Mouse (Mus musculus): ENCODE measurements around the gene Cd59b. TPM values are rescaled to one million over a fixed set of nuclear protein-coding genes. Genes with fewer than 3 reads are reported as not detected.
A peak's percentile ranks its signal among the peaks of the same experiment; 100 is the strongest.
"Not testable (repeated sequence)": the region's sequence is repeated elsewhere in the genome, so short reads cannot be mapped to it uniquely, and the experiment has no call there.

The Cd59b gene
- total and polyA plus RNA-seq, 2 experiments = 17.7 to 20.7 TPM

DNA sequence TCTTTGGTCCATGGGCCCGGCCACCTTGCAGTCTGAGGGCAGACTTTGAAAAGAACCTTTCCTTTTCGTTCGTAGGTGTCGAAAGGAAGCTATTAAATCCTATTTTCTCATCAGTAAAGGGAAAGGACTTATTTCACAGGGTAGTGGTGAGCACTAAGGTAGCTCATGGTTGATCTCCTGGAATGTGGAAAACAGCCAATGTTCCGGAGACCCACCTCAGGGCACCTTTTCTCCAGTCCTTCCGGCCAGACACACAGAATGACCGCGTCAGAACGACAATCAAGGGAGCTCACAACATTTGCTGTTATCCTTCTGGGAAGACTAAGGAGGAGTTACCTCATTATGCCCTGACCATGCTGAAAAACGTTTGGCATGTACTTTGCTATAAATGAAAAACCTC, 26.6 kb downstream of the Cd59b start:
- Histone ChIP-seq H3K27ac (replicated peaks; ENCODE audit: insufficient read depth, low read depth, low read length) (peak overlapping the region; percentile 85), H3K9ac (ENCODE audit: low read depth, low read length) (peak overlapping the region; percentile 88), H3K4me3 (ENCODE audit: insufficient read depth, low read depth, low read length) (peak overlapping the region; percentile 80), H3K27me3 (ENCODE audit: control insufficient read depth, insufficient read depth, low read length) (no peaks in the 10 kb centered on the region), H3K36me3 (ENCODE audit: control insufficient read depth, insufficient read depth, low read length) (no peaks in the 10 kb centered on the region), H3K4me1 (ENCODE audit: control insufficient read depth, insufficient read depth, low read length) (peaks cover 4% of the 10 kb centered on the region), H3K79me2 (ENCODE audit: control insufficient read depth, insufficient read depth, low read length) (no peaks in the 10 kb centered on the region; the same call in 1 of the 2 replicates)
- TF ChIP-seq CTCF (IDR thresholded peaks at IDR 0.05; ENCODE audit: low read depth, low read length) (no peak), POLR2A (IDR thresholded peaks at IDR 0.05; ENCODE audit: extremely low read depth, insufficient read depth, low read length) (no peak)
- no peak for DNase-seq (ENCODE audit: extremely low read depth, low read depth, low spot score)
- 10% methylated on average over 10 of the region's 10 CpGs for WGBS

DNA sequence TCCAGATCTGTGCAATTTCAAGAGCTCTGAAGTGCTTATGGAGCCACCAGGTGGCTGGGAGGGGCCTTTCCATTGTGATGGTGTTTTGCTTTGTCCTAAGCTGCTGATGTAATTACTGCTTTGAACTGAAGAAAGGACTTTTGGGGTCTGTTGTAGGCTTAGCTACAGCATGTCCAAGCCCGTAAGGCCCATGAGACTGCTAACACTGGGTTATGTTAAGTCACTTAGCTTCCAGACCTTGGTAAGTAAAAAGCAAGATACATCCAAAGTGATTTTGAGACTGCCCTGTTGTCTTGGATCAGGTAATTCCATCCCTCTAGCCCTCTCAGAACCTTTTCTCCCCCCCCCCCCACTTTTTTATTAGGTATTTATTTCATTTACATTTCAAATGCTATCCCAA, 27.1 kb downstream of the Cd59b start:
- not testable (repeated sequence) for H3K4me1 ChIP-seq (ENCODE audit: control insufficient read depth, insufficient read depth, low read length); H3K79me2 ChIP-seq (ENCODE audit: control insufficient read depth, insufficient read depth, low read length); DNase-seq (ENCODE audit: extremely low read depth, low read depth, low spot score); H3K27me3 ChIP-seq (ENCODE audit: control insufficient read depth, insufficient read depth, low read length); H3K36me3 ChIP-seq (ENCODE audit: control insufficient read depth, insufficient read depth, low read length); H3K27ac ChIP-seq (replicated peaks; ENCODE audit: insufficient read depth, low read depth, low read length)
- WGBS = 75% methylated on average over 1 of the region's 1 CpGs
- peak overlapping the region; percentile 38; the same call in 1 of the 2 replicates for H3K9ac ChIP-seq (ENCODE audit: low read depth, low read length)
- H3K4me3 ChIP-seq (ENCODE audit: insufficient read depth, low read depth, low read length) = peak overlapping the region; percentile 80; the same call in 1 of the 2 replicates

DNA sequence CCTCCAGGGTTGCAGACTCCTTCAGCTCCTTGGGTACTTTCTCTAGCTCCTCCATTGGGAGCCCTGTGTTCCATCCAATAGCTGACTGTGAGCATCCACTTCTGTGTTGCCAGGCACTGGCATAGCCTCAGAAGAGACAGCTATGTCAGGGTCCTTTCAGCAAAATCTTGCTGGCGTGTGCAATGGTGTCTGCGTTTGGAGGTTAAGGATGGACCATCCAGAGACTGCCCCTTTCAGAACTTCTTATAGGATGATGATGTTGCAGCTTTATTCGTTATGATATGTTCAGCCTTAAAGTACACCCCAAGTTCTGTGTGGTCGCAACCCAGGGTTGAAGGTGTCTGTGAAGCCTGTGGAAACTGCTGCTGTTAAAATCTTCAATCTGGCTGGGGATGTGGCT, 27.7 kb downstream of the Cd59b start:
- not testable (repeated sequence) for H3K9ac ChIP-seq (ENCODE audit: low read depth, low read length); DNase-seq (ENCODE audit: extremely low read depth, low read depth, low spot score); H3K4me1 ChIP-seq (ENCODE audit: control insufficient read depth, insufficient read depth, low read length); H3K4me3 ChIP-seq (ENCODE audit: insufficient read depth, low read depth, low read length); H3K79me2 ChIP-seq (ENCODE audit: control insufficient read depth, insufficient read depth, low read length); H3K36me3 ChIP-seq (ENCODE audit: control insufficient read depth, insufficient read depth, low read length); H3K27me3 ChIP-seq (ENCODE audit: control insufficient read depth, insufficient read depth, low read length); H3K27ac ChIP-seq (replicated peaks; ENCODE audit: insufficient read depth, low read depth, low read length)
- 86% methylated on average over 4 of the region's 4 CpGs for WGBS

DNA sequence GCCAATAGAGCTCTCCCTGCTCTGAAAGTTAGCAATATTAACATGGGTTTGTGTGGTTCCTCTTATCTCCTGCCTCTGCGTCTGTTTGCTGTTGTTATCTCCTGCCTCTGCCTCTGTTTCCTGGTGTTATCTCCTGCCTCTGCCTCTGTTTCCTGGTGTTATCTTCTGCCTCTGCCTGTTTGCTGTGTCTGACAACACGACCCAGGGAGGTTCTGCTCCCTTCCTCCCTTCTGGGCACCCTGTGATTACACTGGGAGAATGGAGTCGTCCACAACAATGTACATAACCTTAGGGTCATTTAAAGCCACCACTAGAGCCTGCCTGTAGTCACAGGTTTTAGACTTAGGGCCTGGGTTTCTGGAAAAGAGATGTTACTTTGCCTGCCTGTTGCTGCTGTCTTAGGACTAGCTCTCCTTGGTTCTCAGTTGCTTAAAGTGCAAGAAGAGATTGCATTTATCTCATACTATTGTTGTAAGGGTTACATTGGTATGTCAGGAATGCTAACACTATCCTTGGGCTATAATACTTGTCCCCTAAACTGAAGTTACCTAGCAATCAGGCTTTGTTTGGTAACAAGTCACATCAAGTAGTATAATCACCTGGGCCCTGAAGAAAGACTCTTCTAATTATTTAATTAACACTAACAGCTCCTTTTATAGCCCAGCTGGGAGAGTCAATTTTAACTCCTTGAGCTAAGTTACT, 29.0 kb downstream of the Cd59b start:
- no peaks in the 10 kb centered on the region for H3K27me3 ChIP-seq (ENCODE audit: control insufficient read depth, insufficient read depth, low read length)
- 8% methylated on average over 3 of the region's 3 CpGs for WGBS
- no peaks in the 10 kb centered on the region for H3K36me3 ChIP-seq (ENCODE audit: control insufficient read depth, insufficient read depth, low read length)
- no peak overlapping the region for H3K4me3 ChIP-seq (ENCODE audit: insufficient read depth, low read depth, low read length)
- H3K4me1 ChIP-seq (ENCODE audit: control insufficient read depth, insufficient read depth, low read length) = peaks cover 11% of the 10 kb centered on the region
- H3K27ac ChIP-seq (replicated peaks; ENCODE audit: insufficient read depth, low read depth, low read length) = peak overlapping the region; percentile 46; the same call in 1 of the 2 replicates
- DNase-seq (ENCODE audit: extremely low read depth, low read depth, low spot score) = no peak
- TF ChIP-seq POLR2A (IDR thresholded peaks at IDR 0.05; ENCODE audit: extremely low read depth, insufficient read depth, low read length) (no peak), CTCF (IDR thresholded peaks at IDR 0.05; ENCODE audit: low read depth, low read length) (no peak)
- no peak overlapping the region for H3K9ac ChIP-seq (ENCODE audit: low read depth, low read length)
- peaks cover 12% of the 10 kb centered on the region; the same call in 1 of the 2 replicates for H3K79me2 ChIP-seq (ENCODE audit: control insufficient read depth, insufficient read depth, low read length)

DNA sequence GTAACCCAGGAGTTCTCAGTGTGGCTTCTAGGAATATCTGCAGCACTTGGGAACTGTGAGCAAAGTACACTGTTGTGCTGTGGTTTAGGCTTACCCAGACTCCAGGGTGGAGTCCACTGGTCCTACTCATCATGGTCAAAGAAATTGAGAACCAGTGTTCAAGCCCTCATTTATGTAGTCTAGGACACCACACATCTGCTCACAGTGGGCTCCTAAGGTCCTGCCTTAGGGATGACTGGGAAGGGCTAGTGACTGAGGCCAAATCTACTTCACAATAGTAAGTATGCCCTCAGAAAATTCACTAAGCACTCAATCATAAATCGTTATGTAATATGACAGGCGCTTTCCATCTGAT, 29.6 kb downstream of the Cd59b start:
- H3K27me3 ChIP-seq (ENCODE audit: control insufficient read depth, insufficient read depth, low read length) = no peaks in the 10 kb centered on the region
- WGBS = 91% methylated on average over 2 of the region's 2 CpGs
- H3K4me1 ChIP-seq (ENCODE audit: control insufficient read depth, insufficient read depth, low read length) = peaks cover 11% of the 10 kb centered on the region

DNA sequence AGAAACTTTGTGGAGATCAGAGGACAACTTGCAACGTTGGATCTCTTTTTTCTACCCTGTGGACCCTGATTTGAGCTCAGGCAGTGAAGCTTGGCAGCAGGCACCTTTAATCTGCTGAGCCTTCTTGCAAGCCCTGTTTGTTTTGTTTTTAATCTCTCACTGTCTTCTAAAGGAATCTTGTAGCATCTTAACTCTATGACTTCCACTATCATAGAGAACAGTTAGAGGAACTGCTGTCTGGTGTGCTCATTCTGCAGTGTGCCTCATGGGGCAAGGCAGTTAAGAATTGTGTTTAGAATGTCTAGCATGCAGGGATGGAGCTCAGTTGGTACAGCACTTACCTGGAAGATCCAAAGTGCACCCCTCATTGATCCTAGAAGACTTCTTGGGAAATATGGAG, 30.3 kb downstream of the Cd59b start:
- Histone ChIP-seq H3K27ac (replicated peaks; ENCODE audit: insufficient read depth, low read depth, low read length) (no peak overlapping the region), H3K27me3 (ENCODE audit: control insufficient read depth, insufficient read depth, low read length) (no peaks in the 10 kb centered on the region), H3K79me2 (ENCODE audit: control insufficient read depth, insufficient read depth, low read length) (peaks cover 17% of the 10 kb centered on the region; the same call in 1 of the 2 replicates), H3K9ac (ENCODE audit: low read depth, low read length) (no peak overlapping the region), H3K4me1 (ENCODE audit: control insufficient read depth, insufficient read depth, low read length) (peaks cover 11% of the 10 kb centered on the region), H3K4me3 (ENCODE audit: insufficient read depth, low read depth, low read length) (no peak overlapping the region), H3K36me3 (ENCODE audit: control insufficient read depth, insufficient read depth, low read length) (peaks cover 5% of the 10 kb centered on the region; the same call in 1 of the 2 replicates)
- no peak for DNase-seq (ENCODE audit: extremely low read depth, low read depth, low spot score)
- TF ChIP-seq CTCF (IDR thresholded peaks at IDR 0.05; ENCODE audit: low read depth, low read length) = no peak
- no peak for TF ChIP-seq POLR2A (IDR thresholded peaks at IDR 0.05; ENCODE audit: extremely low read depth, insufficient read depth, low read length)
- 59% methylated on average over 1 of the region's 1 CpGs for WGBS

More for the DNA sequence above, 29.6 kb downstream of the Cd59b start:
- no peak for DNase-seq (ENCODE audit: extremely low read depth, low read depth, low spot score)
- peaks cover 1% of the 10 kb centered on the region; the same call in 1 of the 2 replicates for H3K36me3 ChIP-seq (ENCODE audit: control insufficient read depth, insufficient read depth, low read length)
- no peak overlapping the region for H3K4me3 ChIP-seq (ENCODE audit: insufficient read depth, low read depth, low read length)
- peaks cover 12% of the 10 kb centered on the region; the same call in 1 of the 2 replicates for H3K79me2 ChIP-seq (ENCODE audit: control insufficient read depth, insufficient read depth, low read length)
- no peak overlapping the region for H3K9ac ChIP-seq (ENCODE audit: low read depth, low read length)
- peak overlapping the region; percentile 46; the same call in 1 of the 2 replicates for H3K27ac ChIP-seq (replicated peaks; ENCODE audit: insufficient read depth, low read depth, low read length)
- TF ChIP-seq CTCF (IDR thresholded peaks at IDR 0.05; ENCODE audit: low read depth, low read length) = no peak
- no peak for TF ChIP-seq POLR2A (IDR thresholded peaks at IDR 0.05; ENCODE audit: extremely low read depth, insufficient read depth, low read length)
